Mouse (Mus musculus) bone marrow macrophage, adult 2 months (primary cell): ENCODE data around the gene Ankfy1.

Source experiments
- CTCF ChIP-seq: IDR thresholded peaks from 2 replicates; pipeline ENCODE4 v1.5.1; 2012; ENCODE audit warnings: low read depth, mild to moderate bottlenecking, low read length, moderate library complexity
- POLR2A ChIP-seq: IDR thresholded peaks from 2 replicates; pipeline ENCODE4 v1.6.1; 2012; ENCODE audit warnings: mild to moderate bottlenecking, low read depth, low read length, borderline replicate concordance

DNA sequence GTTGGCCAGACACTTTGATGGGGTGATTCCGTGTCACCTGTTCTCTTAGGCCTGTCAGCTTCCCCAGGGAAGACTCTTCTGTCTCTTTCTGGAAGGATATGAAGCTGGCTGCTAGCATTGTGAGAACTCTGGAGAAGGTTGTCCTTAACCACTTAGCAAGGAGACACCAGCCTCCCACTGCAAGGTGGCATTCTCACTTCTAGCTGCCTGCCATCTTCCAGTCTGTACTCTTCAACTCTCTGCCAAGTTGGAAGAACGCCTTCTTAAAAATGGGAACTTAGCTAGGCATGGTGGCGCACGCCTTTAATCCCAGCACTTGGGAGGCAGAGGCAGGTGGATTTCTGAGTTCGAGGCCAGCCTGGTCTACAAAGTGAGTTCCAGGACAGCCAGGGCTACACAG is 123.9 kb downstream of the Ankfy1 start:
- TF ChIP-seq CTCF (no peak), POLR2A (no peak)
